21 mouse cellular contexts compared by ENCODE assay signal in the genomic region with DNA sequence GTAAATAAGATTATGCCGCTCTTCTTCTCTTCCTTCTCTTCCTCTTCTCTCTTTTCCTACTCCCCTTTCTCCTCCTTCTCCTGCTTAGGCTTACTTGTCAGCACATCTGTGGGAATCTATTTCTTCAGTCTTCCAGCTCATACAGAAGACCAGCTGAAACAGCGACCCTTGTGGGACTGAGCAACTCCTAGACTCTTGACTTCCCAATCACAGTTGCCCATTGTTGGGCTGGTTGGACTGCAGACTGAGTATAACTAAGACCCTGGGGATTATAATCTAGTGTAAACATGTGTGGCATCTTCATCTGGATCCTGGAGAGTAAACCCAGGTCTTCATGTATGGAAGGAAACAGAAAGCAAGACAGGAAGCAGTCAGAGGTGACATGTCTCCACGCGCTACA. TPM values are rescaled to one million over a fixed set of nuclear protein-coding genes. Genes with fewer than 3 reads are reported as not detected.
DNase-seq lines count a peak whose midpoint lies in the region; ATAC-seq and TF ChIP-seq lines count a peak whose summit lies in the region.
"Had no signal": no experiment of that assay in that cellular context is flagged by ENCODE, and none has a peak within 500 bp of the region (broad histone marks: within the 10 kb centered on the region; RNA-seq: fewer than 3 reads in every experiment).

No protein-coding gene starts in this region.

- H3K27me3 ChIP-seq in heart, adult 2 months (ENCODE audit: control insufficient read depth, insufficient read depth, low read length) = no peaks in the 10 kb centered on the region
- no peaks in the 10 kb centered on the region for H3K27me3 ChIP-seq in heart, embryonic 10.5 days (ENCODE audit: insufficient read depth, poor library complexity, severe bottlenecking)
- no peaks in the 10 kb centered on the region for H3K27me3 ChIP-seq in midbrain, embryonic 11.5 days (ENCODE audit: control insufficient read depth, insufficient read depth, low read length)
- no peaks in the 10 kb centered on the region for H3K27me3 ChIP-seq in midbrain, postnatal 0 days (ENCODE audit: insufficient read depth, low read length)
- H3K27me3 ChIP-seq: CH12.LX, Patski had no signal

- no peak overlapping the region for H3K9ac ChIP-seq in heart, adult 2 months (ENCODE audit: low read depth, low read length)
- no peak overlapping the region for H3K9ac ChIP-seq in midbrain, embryonic 11.5 days (ENCODE audit: low read length)
- H3K9ac ChIP-seq in midbrain, postnatal 0 days (replicated peaks; ENCODE audit: low read length, poor library complexity, severe bottlenecking) = no peak overlapping the region

- H3K4me3 ChIP-seq in heart, adult 2 months = no peak overlapping the region
- no peak overlapping the region for H3K4me3 ChIP-seq in heart, embryonic 10.5 days
- H3K4me3 ChIP-seq in midbrain, embryonic 11.5 days (ENCODE audit: low read depth, low read length) = no peak overlapping the region
- no peak overlapping the region for H3K4me3 ChIP-seq in midbrain, postnatal 0 days (ENCODE audit: low read depth, low read length)

- H3K36me3 ChIP-seq in heart, adult 2 months (ENCODE audit: control insufficient read depth, insufficient read depth, low read length) = peaks cover 3% of the 10 kb centered on the region
- no peaks in the 10 kb centered on the region for H3K36me3 ChIP-seq in heart, embryonic 10.5 days
- no peaks in the 10 kb centered on the region for H3K36me3 ChIP-seq in midbrain, embryonic 11.5 days (ENCODE audit: control insufficient read depth, insufficient read depth, low read length)
- no peaks in the 10 kb centered on the region for H3K36me3 ChIP-seq in midbrain, postnatal 0 days (ENCODE audit: insufficient read depth, low read length)

- no peak for ATAC-seq in midbrain, embryonic 11.5 days (ENCODE audit: low FRiP score)
- ATAC-seq in midbrain, postnatal 0 days (ENCODE audit: low FRiP score) = no peak
- ATAC-seq: activated CD4-positive, CD25-positive, alpha-beta regulatory T cell, adult 4 months; CD4-positive, CD25-positive, alpha-beta regulatory T cell, adult 4 months; Patski had no signal

- H3K9me3 ChIP-seq in heart, embryonic 10.5 days = no peaks in the 10 kb centered on the region
- no peaks in the 10 kb centered on the region for H3K9me3 ChIP-seq in midbrain, embryonic 11.5 days (ENCODE audit: control insufficient read depth, low read length)
- H3K9me3 ChIP-seq in midbrain, postnatal 0 days (ENCODE audit: low read length) = no peaks in the 10 kb centered on the region
- H3K9me3 ChIP-seq: G1E had no signal

- no peak overlapping the region for H3K4me2 ChIP-seq in midbrain, embryonic 11.5 days
- H3K4me2 ChIP-seq in midbrain, postnatal 0 days (ENCODE audit: low read depth, low read length, poor library complexity, severe bottlenecking) = no peak overlapping the region

- intact Hi-C loops in heart, adult 2 months (cut with DNase I) = loop anchor here (5.0 kb wide), 2 partner anchors 178 to 328 kb away; a partner anchor contains a TSS

- no peak overlapping the region for H3K27ac ChIP-seq in heart, adult 2 months
- H3K27ac ChIP-seq in heart, embryonic 10.5 days = no peak overlapping the region
- H3K27ac ChIP-seq in midbrain, embryonic 11.5 days (ENCODE audit: low read depth, low read length) = no peak overlapping the region
- H3K27ac ChIP-seq in midbrain, postnatal 0 days (ENCODE audit: low read depth, low read length) = no peak overlapping the region

- TF ChIP-seq EP300 in heart, adult 2 months (IDR thresholded peaks at IDR 0.05; ENCODE audit: insufficient read depth, low read depth, low read length) = no peak

- no peak for TF ChIP-seq POLR2A in heart, adult 2 months (IDR thresholded peaks at IDR 0.05; ENCODE audit: insufficient read depth, low read depth, low read length)

- 95% methylated on average over 4 of the region's 4 CpGs for WGBS in heart, adult 2 months
- WGBS in heart, embryonic 10.5 days = 96% methylated on average over 4 of the region's 4 CpGs
- whole genome bisulfite sequencing in midbrain, embryonic 11.5 days = 94% methylated on average over 4 of the region's 4 CpGs
- 98% methylated on average over 4 of the region's 4 CpGs for WGBS in midbrain, postnatal 0 days

- DNase-seq in heart, adult 11 months = peak; percentile 53
- no peak for DNase-seq in heart, adult 2 months
- peak; percentile 58 for DNase-seq in heart, embryonic 10.5 days (ENCODE audit: low spot score)
- DNase-seq in heart, adult 9 months (ENCODE audit: low spot score in 2 of 2) = no peak
- peak; percentile 57 for DNase-seq in midbrain, embryonic 11.5 days (ENCODE audit: low spot score, missing footprints)
- no peak for DNase-seq in midbrain, postnatal 0 days (ENCODE audit: low spot score)
- DNase-seq: adrenal gland, adult 2 months; adrenal gland, adult 8-10 months; adrenal gland, postnatal 10 days; adrenal gland, postnatal 14 days; adrenal gland, postnatal 25 days; adrenal gland, postnatal 36 days; B cell, adult 2 months; cerebellum, adult 11 months; cerebellum, adult 11-12 months; cerebellum, adult 18-20 months had no signal

- H3K4me1 ChIP-seq in heart, adult 2 months (ENCODE audit: control insufficient read depth, insufficient read depth, low read length) = peaks cover 12% of the 10 kb centered on the region
- H3K4me1 ChIP-seq in heart, embryonic 10.5 days = peaks cover 42% of the 10 kb centered on the region
- H3K4me1 ChIP-seq in midbrain, embryonic 11.5 days (ENCODE audit: control insufficient read depth, insufficient read depth, low read length) = peaks cover 19% of the 10 kb centered on the region
- peaks cover 6% of the 10 kb centered on the region for H3K4me1 ChIP-seq in midbrain, postnatal 0 days (ENCODE audit: insufficient read depth, low read length)

- H3K79me2 ChIP-seq in heart, adult 2 months (replicated peaks; ENCODE audit: control insufficient read depth, insufficient read depth, low read length) = no peaks in the 10 kb centered on the region

- no peak for TF ChIP-seq CTCF in heart, adult 2 months (IDR thresholded peaks at IDR 0.05)
- TF ChIP-seq CTCF in midbrain, postnatal 0 days (IDR thresholded peaks at IDR 0.05) = no peak

RNA-seq across cellular contexts. Expression of a gene that starts 1.8 kb away (rescaled TPM):
- total RNA-seq in heart, adult 2 months (2021) = 10 to 100 TPM in 1 of 2 experiments, 1 to 10 TPM in 1; 6.0 to 13.1 TPM
- polyA plus RNA-seq in heart, adult 2 months (2012; rRNA removed) = 3.4 and 4.7 TPM in 2 replicates
- 20.9 and 24.2 TPM in 2 replicates for polyA plus RNA-seq in heart, embryonic 10.5 days (2016; fragmentation: Nextera tagmentation; extraction: Ambion mirVana)
- 31.6 and 35.4 TPM in 2 replicates for polyA plus RNA-seq in midbrain, embryonic 11.5 days (2014; fragmentation: Nextera tagmentation; extraction: Ambion mirVana)
- 53.4 and 61.7 TPM in 2 replicates for total RNA-seq in midbrain, postnatal 0 days (2014; rRNA removed)
- 33.0 and 39.1 TPM in 2 replicates for polyA plus RNA-seq in midbrain, postnatal 0 days (2015; fragmentation: Nextera tagmentation; extraction: Ambion mirVana)

Comparison
In these comparisons a context has a peak if more than half of its experiments do, and no peak if none do; other contexts are left out.
1. DNase-seq: peak in heart, adult 11 months (single experiment), heart, embryonic 10.5 days (single experiment) and midbrain, embryonic 11.5 days (single experiment); none in heart, adult 2 months (0 of 2), heart, adult 9 months (0 of 2) and midbrain, postnatal 0 days (single experiment).